Mouse (Mus musculus) limb, embryonic 10.5 days (tissue): Measurements from ENCODE around the gene Cmtm5. TPM values are rescaled to one million over a fixed set of nuclear protein-coding genes. Genes with fewer than 3 reads are reported as not detected.
A peak's percentile ranks its signal among the peaks of the same experiment; 100 is the strongest.
"Not testable (repeated sequence)": the region's sequence is repeated elsewhere in the genome, so short reads cannot be mapped to it uniquely, and the experiment has no call there.

Source experiments
- DNase-seq: peaks from one replicate; pipeline ENCODE4 v3.0.0-alpha.2; 2017; ENCODE audit warnings: low spot score
- H3K27ac ChIP-seq: fragments of 300-500 bp; sonication (generic); 2 replicates; pipeline ENCODE4 v1.5.1; 2016; ENCODE audit warnings: mild to moderate bottlenecking
- H3K27me3 ChIP-seq: fragments of 300-500 bp; sonication (generic); 2 replicates; pipeline ENCODE4 v1.6.1; 2016; ENCODE audit warnings: low read depth, mild to moderate bottlenecking; ENCODE audit not compliant: poor library complexity, severe bottlenecking
- H3K36me3 ChIP-seq: fragments of 300-500 bp; sonication (generic); 2 replicates; pipeline ENCODE4 v1.6.1; 2016; ENCODE audit warnings: mild to moderate bottlenecking, moderate library complexity
- H3K4me1 ChIP-seq: fragments of 300-500 bp; sonication (generic); 2 replicates; pipeline ENCODE4 v1.6.1; 2016
- H3K4me3 ChIP-seq: fragments of 300-500 bp; sonication (generic); 2 replicates; pipeline ENCODE4 v1.5.1; 2016; ENCODE audit warnings: mild to moderate bottlenecking, moderate library complexity
- H3K9me3 ChIP-seq: fragments of 300-500 bp; sonication (generic); replicated peaks from 2 replicates; pipeline ENCODE4 v1.6.1; 2016; ENCODE audit warnings: mild to moderate bottlenecking
- WGBS: fragments of 180-500 bp; shearing (Covaris S2); methylation state at CpG from one replicate; pipeline ENCODE4 v1.1.7; 2016; 5-methylcytosine and 5-hydroxymethylcytosine counted together
- polyA plus RNA-seq: library from polyadenylated mRNA; unstranded; fragments of >200 nt; fragmentation: Nextera tagmentation; extraction: Ambion mirVana; gene quantifications from 2 replicates; pipeline ENCODE4 v1.2.1, GENCODE M21; 2016

The Cmtm5 gene
- polyA plus RNA-seq, 1 experiment from 2014 or later: 1.2 TPM

DNA sequence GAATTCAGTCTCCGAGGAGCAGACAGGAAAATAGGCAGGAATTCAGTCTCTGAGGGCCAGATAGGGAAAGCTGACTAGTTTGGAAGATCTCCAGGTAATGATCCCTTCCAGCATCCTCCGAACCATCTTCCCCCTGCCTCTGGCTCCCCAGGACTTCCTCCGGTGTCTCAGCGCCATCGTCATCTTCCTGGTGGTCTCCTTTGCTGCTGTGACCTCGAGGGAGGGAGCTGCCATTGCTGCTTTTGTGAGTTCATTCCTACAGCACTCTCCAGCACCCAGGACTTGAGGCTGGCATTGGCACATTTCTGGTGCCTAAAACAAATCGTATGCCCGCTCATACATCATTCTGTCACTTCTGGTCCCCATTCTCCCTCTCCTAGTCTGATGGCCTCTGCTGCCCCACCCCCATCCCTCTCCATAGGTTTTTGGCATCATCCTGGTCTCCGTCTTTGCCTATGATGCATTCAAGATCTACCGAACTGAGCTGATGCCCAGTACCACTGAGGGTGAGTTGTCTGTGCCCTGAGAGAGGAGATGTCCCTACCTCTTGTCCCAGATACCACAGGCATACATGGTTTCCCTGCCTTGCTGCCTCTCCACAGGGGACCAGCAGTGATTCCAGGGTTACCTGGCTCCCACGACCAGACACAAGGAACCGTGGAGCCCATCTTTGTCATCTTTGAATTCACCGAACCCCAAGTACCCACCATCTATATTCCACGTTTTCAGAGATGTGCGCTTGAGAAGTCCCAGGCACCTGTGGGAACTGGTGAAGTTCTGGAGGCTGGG, 2.6 kb downstream of the Cmtm5 start:
- Histone ChIP-seq H3K36me3 (no peaks in the 10 kb centered on the region), H3K4me3 (no peak overlapping the region), H3K9me3 (no peaks in the 10 kb centered on the region), H3K4me1 (peaks cover 20% of the 10 kb centered on the region), H3K27me3 (0 out of 2 replicates have a peak, but pooled peaks cover 4% of the 10 kb centered on the region), H3K27ac (no peak overlapping the region)
- WGBS: 81% methylated on average over 15 of the region's 15 CpGs
- no peak for DNase-seq

DNA sequence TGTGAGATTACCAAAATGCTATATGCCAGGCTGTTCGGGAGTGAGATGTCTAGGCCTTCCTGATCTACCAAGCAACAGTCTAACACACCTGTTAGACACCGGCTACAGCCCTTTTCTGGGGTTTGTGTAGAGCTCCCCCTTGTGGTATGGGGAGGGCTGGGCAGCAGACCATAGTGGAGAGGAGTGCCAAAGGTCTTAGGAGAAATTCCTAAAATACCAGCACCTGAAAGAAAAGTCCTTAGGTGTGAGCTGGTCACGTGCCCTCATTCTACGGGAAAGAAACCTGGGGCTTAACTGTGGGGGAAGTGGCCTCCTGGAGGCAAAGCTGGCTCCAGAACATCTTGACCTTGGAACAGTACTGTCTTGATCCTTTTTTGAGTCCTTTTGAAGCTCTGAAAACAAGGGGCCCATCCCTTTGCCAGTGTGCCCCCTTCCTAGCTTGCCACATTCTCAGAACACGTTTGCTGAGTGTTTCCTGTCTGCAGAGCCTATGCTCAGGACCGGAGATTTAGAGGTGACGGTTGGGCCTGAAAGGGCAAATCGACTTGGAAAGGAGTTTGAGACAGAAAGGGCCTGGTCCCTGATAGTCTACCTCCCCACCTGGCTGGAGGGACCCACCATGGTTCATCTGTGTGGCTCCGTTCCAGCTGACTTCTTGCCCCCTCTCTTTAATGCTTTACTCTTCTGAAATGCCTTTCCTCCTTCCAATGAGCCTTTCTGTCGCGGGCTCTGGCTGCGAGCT, 3.5 kb downstream of the Cmtm5 start:
- Histone ChIP-seq H3K27ac (no peak overlapping the region; the same call in 1 of the 2 replicates), H3K9me3 (no peaks in the 10 kb centered on the region), H3K36me3 (no peaks in the 10 kb centered on the region), H3K27me3 (0 out of 2 replicates have a peak, but pooled peaks cover 4% of the 10 kb centered on the region), H3K4me1 (peaks cover 16% of the 10 kb centered on the region), H3K4me3 (no peak overlapping the region)
- DNase-seq: peak; percentile 78
- WGBS: 49% methylated on average over 12 of the region's 12 CpGs

DNA sequence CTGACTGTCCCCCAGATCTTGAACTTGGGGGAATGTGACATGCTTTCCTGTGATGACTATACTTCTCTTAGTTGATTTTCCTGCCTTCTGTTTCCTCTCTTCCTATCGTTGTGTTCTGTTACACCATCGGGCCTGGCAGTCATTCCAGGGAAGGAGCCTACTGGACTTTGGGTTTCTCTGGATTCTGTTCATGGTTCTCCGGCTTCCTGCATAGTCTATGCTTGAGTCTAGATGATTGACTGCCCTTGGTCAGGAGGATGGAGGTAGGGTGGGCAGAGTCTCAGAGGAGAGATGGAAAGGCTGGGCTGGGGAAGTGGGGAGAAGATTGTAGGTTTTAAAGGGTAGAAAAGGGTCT, 4.1 kb downstream of the Cmtm5 start:
- 87% methylated on average over 3 of the region's 3 CpGs for WGBS
- peaks cover 16% of the 10 kb centered on the region for H3K4me1 ChIP-seq
- H3K9me3 ChIP-seq: no peaks in the 10 kb centered on the region
- DNase-seq: no peak
- no peaks in the 10 kb centered on the region for H3K36me3 ChIP-seq
- 0 out of 2 replicates have a peak, but pooled peaks cover 4% of the 10 kb centered on the region for H3K27me3 ChIP-seq
- H3K4me3 ChIP-seq: no peak overlapping the region
- H3K27ac ChIP-seq: no peak overlapping the region

DNA sequence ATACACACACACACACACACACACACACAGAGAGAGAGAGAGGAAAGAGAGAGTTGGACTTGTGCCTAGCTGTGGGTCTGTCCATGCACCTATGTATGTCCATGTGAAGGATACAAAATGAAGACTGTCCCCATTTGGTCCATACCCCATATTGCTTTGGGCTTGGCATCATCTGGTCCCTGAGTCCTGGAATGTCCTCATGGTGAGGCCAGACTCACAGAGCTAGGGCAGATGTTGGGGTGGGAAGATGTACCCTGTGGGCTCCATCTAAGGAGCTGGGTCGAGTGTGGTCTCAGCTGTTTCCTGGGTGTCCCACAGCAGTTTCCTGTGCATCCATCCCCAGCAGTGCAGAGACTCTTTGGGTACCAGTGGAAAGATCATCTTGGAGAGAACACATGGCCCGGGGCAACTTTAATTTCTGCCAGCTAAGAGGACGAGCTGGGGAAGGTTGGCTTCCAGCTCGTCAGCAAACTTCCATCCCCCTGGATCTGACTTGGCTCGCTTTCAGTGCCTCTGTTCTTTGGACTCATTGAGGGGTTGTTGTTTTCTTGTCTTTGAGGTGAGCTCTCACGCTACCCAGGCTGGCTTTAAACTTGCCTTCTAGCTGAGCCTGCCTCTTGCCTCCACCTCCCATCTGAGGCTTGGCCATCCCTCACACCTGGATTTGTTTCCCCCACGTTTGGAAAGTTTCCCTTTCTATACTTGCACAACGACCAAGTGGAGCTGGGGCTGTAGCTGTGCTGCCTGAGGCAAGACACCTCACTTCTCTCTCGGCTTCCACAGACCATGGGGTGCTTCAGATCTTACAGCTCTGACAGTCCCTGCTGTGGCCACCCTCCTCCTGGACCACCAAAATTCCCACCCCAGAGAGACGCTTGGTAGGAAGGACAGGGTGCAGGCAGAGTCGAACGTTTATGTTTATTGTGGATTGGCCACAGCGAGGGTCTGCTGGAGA, 5.2 kb downstream of the Cmtm5 start:
- no peaks in the 10 kb centered on the region for H3K9me3 ChIP-seq
- H3K36me3 ChIP-seq: no peaks in the 10 kb centered on the region
- no peaks in the 10 kb centered on the region for H3K27me3 ChIP-seq
- WGBS: 70% methylated on average over 13 of the region's 13 CpGs
- H3K4me3 ChIP-seq: no peak overlapping the region
- H3K27ac ChIP-seq: no peak overlapping the region
- no peak for DNase-seq
- peaks cover 10% of the 10 kb centered on the region for H3K4me1 ChIP-seq

DNA sequence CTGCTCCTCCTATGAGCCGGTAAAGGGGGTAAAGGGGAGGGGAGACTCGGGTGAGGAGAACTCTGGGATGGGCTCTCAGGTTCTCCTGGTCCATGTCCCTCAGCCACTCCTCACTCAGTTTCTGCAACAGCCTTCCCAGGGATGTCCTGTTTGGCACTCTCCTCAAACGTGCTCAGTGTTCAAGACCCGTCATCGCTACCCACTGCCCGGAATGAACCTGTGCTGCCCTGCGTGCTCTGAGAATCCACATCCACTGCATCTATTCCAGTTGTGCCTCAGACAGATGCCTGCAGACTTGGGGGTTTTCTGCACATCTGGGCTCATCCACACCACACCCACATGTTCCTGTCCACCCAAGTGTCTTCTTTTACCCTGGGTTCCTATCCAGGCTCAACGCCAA, 6.4 kb downstream of the Cmtm5 start:
- Histone ChIP-seq H3K27ac (no peak overlapping the region), H3K4me3 (no peak overlapping the region), H3K4me1 (peaks cover 5% of the 10 kb centered on the region; the same call in 1 of the 2 replicates), H3K36me3 (no peaks in the 10 kb centered on the region), H3K9me3 (no peaks in the 10 kb centered on the region), H3K27me3 (no peaks in the 10 kb centered on the region)
- DNase-seq: no peak
- WGBS: 89% methylated on average over 8 of the region's 8 CpGs

DNA sequence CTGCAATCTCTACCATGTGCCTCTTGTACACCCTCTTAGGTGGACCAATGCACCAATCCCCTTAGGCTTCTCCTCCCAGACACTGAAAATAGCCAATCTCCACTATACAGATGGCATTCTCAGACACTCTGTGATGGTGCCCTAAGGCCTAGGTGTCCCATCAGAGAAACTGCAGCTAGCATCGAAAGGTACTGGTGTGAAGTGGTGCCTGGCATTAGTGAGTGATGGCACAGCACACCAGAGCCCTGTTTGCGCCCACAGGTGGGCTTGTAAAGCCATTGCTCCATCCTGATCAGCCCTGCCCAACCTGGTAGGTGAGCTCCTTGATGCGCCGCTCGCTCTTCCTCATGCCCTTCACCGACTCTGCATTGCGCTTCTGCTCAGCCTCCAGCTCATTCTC, 7.9 kb downstream of the Cmtm5 start:
- no peaks in the 10 kb centered on the region for H3K36me3 ChIP-seq
- no peak for DNase-seq
- no peak overlapping the region for H3K4me3 ChIP-seq
- no peaks in the 10 kb centered on the region for H3K9me3 ChIP-seq
- H3K4me1 ChIP-seq: peaks cover 5% of the 10 kb centered on the region; the same call in 1 of the 2 replicates
- no peaks in the 10 kb centered on the region for H3K27me3 ChIP-seq
- 91% methylated on average over 7 of the region's 7 CpGs for WGBS
- H3K27ac ChIP-seq: no peak overlapping the region

DNA sequence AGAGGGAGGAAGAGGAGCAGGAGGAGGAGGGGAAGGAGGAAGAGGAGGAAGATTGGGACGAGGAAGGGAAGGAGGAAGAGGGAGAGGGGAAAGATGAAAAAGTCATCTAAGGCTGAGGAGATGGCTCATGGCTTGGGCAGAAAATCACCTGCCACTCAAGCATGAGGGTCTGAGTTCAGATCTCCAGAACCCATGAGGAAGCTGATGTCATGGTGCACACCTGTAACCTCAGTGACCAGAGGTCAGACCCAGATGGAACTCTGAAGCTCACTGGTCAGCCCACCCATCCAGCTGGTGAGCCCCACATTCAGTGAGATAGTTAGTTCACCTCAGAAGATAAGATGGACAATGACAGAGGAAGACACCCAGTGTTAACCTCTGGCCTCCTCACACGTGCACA, 8.9 kb downstream of the Cmtm5 start:
- peaks cover 7% of the 10 kb centered on the region; the same call in 1 of the 2 replicates for H3K27me3 ChIP-seq
- H3K4me1 ChIP-seq: no peaks in the 10 kb centered on the region
- H3K4me3 ChIP-seq: no peak overlapping the region
- H3K36me3 ChIP-seq: no peaks in the 10 kb centered on the region
- DNase-seq: no peak
- H3K27ac ChIP-seq: no peak overlapping the region
- no peaks in the 10 kb centered on the region for H3K9me3 ChIP-seq
- WGBS: 70% methylated on average over 2 of the region's 2 CpGs

DNA sequence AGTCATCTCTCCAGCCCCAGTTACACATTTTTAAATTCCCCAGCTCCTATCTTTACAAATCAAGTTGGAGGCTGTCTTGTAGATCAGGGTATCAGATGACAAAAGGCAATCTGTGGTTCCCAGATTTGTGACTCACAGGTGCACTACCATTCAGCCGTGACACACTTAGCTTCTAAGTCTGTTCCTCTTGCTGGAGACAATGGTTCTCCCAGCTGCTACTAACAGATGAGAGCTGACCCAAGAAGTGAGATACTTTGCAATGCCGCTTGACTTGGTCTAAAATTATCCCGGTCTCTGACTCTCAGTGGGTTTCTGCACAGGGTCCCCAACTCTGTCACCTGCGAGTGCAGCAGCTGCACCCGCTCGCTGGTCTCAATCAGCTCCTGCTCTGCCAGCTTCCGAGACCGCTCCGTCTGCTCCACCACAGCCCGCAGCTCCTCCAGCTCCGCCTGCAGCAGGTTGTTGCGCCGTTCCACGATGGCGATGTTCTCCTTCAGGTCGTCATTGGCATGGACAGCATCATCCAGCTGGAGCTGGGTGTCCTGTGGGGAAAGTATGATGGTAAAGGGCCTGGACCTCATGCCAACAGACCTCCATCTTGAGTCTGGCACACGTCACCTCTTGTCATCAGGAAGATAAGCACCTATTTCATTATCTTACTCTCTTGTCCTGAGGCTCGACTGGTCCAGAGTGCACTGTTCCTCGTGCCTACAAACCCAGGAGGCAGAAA, 10.1 kb downstream of the Cmtm5 start:
- no peak for DNase-seq
- H3K4me1 ChIP-seq: no peaks in the 10 kb centered on the region
- H3K36me3 ChIP-seq: no peaks in the 10 kb centered on the region
- no peak overlapping the region for H3K4me3 ChIP-seq
- WGBS: 85% methylated on average over 19 of the region's 19 CpGs
- peaks cover 12% of the 10 kb centered on the region; the same call in 1 of the 2 replicates for H3K27me3 ChIP-seq
- no peaks in the 10 kb centered on the region for H3K9me3 ChIP-seq
- no peak overlapping the region for H3K27ac ChIP-seq

DNA sequence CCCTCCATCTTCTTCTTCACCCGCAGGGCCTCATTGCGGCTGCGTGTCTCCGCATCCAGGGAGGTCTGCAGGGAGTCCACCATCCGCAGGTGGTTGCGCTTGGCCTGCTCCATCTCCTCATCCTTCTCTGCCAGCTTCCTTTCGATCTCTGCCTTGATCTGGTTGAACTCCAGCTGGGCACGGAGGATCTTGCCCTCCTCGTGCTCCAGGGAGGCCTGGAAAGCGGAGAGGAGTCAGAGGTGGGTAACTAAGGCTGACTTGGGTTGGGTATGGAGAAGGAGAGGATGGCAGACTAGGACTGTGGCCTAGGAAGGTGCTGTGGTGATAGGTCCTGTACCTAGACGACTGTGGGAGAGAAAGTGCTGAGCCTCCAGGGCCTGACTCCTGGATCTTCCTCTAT, 10.9 kb downstream of the Cmtm5 start:
- not testable (repeated sequence) for H3K4me1 ChIP-seq, H3K36me3 ChIP-seq, H3K9me3 ChIP-seq, H3K4me3 ChIP-seq, DNase-seq, H3K27ac ChIP-seq
- WGBS: 93% methylated on average over 11 of the region's 11 CpGs
- H3K27me3 ChIP-seq: peaks cover 15% of the 10 kb centered on the region; the same call in 1 of the 2 replicates

DNA sequence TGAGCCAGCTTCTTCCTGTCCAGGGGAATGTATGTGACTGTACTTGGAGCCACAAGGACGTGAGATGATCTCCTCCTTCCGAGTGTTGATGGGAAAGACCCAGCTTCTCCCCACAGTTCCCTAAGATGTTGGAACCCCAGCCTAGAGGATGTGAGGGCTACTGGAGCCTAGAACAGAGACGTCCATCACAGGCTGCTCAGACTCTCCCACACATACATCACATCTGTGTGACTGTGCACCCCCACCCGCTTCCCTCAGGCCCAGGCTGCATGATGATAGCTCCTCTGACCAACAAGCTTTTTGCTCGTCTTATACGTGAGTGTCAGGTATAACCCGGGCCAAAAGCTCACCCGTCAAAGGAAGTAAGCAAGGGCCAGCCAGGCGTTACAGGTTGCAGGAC, 12.7 kb downstream of the Cmtm5 start:
- Histone ChIP-seq H3K36me3 (no peaks in the 10 kb centered on the region), H3K27me3 (peaks cover 15% of the 10 kb centered on the region; the same call in 1 of the 2 replicates), H3K27ac (no peak overlapping the region), H3K9me3 (no peaks in the 10 kb centered on the region), H3K4me1 (no peaks in the 10 kb centered on the region), H3K4me3 (no peak overlapping the region)
- 90% methylated on average over 9 of the region's 9 CpGs for WGBS
- no peak for DNase-seq

DNA sequence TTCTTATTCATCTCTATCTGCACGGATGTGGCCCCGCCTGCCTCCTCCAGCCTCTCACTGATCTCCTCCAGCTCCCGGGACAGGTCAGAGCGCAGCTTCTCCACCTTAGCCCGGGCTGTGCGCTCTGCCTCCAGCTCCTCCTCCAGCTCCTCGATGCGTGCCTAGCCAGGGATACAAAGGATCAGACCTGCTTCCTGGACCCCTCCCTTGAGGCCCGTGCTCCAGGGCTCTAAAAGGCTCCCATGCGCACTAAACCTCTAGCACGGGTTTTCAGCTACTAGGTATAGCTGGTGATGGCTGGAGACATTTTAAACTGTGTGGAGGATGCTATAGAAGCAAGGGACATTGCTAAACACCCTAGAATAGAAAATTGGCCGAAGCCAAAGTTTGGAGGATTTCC, 14.4 kb downstream of the Cmtm5 start:
- H3K4me3 ChIP-seq: no peak overlapping the region
- H3K4me1 ChIP-seq: no peaks in the 10 kb centered on the region

DNA sequence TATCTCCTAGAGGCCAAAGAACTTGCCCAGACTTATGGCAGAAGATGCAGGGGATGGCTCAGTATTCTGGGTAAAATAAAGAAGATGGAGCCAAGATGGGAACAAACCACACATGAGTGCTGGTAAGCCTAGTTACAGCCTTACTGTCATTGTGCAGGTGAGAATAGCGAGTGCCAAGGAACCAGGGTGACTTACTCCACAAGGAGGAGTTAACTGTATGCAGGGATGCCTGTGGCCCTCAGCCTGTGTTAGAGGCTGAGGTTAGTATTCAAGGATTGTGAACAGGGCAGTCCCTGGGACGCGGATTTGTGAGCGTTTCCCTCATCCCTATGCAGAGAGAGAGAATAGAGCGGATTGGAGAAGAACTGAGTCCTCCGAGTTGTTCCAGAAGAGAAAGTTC, 15.5 kb downstream of the Cmtm5 start:
- peaks cover 15% of the 10 kb centered on the region; the same call in 1 of the 2 replicates for H3K27me3 ChIP-seq
- H3K36me3 ChIP-seq: no peaks in the 10 kb centered on the region
- H3K4me3 ChIP-seq: no peak overlapping the region
- H3K4me1 ChIP-seq: no peaks in the 10 kb centered on the region
- H3K9me3 ChIP-seq: no peaks in the 10 kb centered on the region
- H3K27ac ChIP-seq: no peak overlapping the region
- WGBS: 87% methylated on average over 6 of the region's 6 CpGs
- no peak for DNase-seq

More for the DNA sequence above, 14.4 kb downstream of the Cmtm5 start:
- DNase-seq: no peak
- WGBS: 63% methylated on average over 12 of the region's 12 CpGs
- Histone ChIP-seq H3K27me3 (peaks cover 15% of the 10 kb centered on the region; the same call in 1 of the 2 replicates), H3K27ac (no peak overlapping the region), H3K9me3 (no peaks in the 10 kb centered on the region), H3K36me3 (no peaks in the 10 kb centered on the region)
